ENCODE assay signal across 28 mouse cellular contexts in the genomic region with DNA sequence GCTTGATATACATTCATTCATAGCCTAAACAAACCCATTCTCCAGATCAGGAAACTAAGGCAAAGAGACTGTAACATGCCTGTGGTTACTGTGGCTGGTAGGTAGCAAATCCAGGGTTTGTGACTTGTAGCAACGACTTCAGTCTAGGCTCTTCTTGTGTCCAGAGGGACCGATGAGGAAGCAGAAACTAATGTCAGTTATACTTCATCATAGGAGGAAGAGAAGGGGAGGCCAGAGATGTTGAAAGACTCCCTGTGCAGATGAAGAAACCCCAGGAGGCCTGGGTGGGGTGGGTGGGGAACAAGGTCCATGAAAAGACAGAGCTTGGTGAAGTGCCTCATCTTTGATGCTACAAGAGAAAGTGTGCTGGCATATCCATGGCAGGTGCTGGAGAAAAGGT. TPM values are rescaled to one million over a fixed set of nuclear protein-coding genes. Genes with fewer than 3 reads are reported as not detected.
A peak's percentile ranks its signal among the peaks of the same experiment; 100 is the strongest.
DNase-seq lines count a peak whose midpoint lies in the region; ATAC-seq and TF ChIP-seq lines count a peak whose summit lies in the region.
"Had no signal": no experiment of that assay in that cellular context is flagged by ENCODE, and none has a peak within 500 bp of the region (broad histone marks: within the 10 kb centered on the region; RNA-seq: fewer than 3 reads in every experiment).

No protein-coding gene starts in this region.

- peaks cover 29% of the 10 kb centered on the region for H3K36me3 ChIP-seq in liver, postnatal 0 days (replicated peaks; ENCODE audit: insufficient read depth, low read length)
- H3K36me3 ChIP-seq in liver, embryonic 12.5 days: peaks cover 21% of the 10 kb centered on the region

- no peaks in the 10 kb centered on the region for H3K9me3 ChIP-seq in liver, postnatal 0 days (ENCODE audit: low read length)
- H3K9me3 ChIP-seq in liver, embryonic 12.5 days (replicated peaks): no peaks in the 10 kb centered on the region
- H3K9me3 ChIP-seq: forebrain, embryonic 10.5 days; forebrain, embryonic 13.5 days; G1E; heart, embryonic 12.5 days; heart, embryonic 15.5 days had no signal

- no peak for TF ChIP-seq EP300 in liver, postnatal 0 days (IDR thresholded peaks at IDR 0.05; ENCODE audit: low read depth)

- H3K27ac ChIP-seq in liver, postnatal 0 days (ENCODE audit: low read depth): peak overlapping the region; percentile 16; the same call in 1 of the 2 replicates
- H3K27ac ChIP-seq in liver, embryonic 12.5 days: no peak overlapping the region
- H3K27ac ChIP-seq: forebrain, embryonic 10.5 days; forebrain, embryonic 13.5 days; heart, embryonic 15.5 days; hindbrain, embryonic 14.5 days; hindbrain, postnatal 0 days had no signal

- H3K4me1 ChIP-seq in liver, postnatal 0 days (ENCODE audit: insufficient read depth): no peaks in the 10 kb centered on the region
- no peaks in the 10 kb centered on the region for H3K4me1 ChIP-seq in liver, embryonic 12.5 days
- H3K4me1 ChIP-seq: forebrain, embryonic 10.5 days; heart, embryonic 15.5 days had no signal

- WGBS in liver, postnatal 0 days (ENCODE audit: insufficient replicate concordance): 63% methylated on average over 2 of the region's 2 CpGs
- 54% methylated on average over 2 of the region's 2 CpGs for WGBS in liver, embryonic 12.5 days (ENCODE audit: insufficient replicate concordance)

- DNase-seq in liver, postnatal 0 days: no peak
- DNase-seq in right cerebral cortex, postnatal 14 days: no peak
- no peak for DNase-seq in lung, postnatal 36 days
- DNase-seq: adrenal gland, postnatal 10 days; adrenal gland, postnatal 36 days; B cell, adult 2 months; cerebellum, adult 11 months; cerebellum, adult 8-10 months; cerebellum, postnatal 10 days; cerebellum, postnatal 36 days; gastrocnemius, postnatal 10 days; heart, adult 18-20 months; heart, postnatal 10 days; heart, postnatal 36 days had no signal

- no peak; the same call in 1 of the 2 replicates for ATAC-seq in liver, postnatal 0 days
- ATAC-seq in liver, embryonic 12.5 days: no peak
- ATAC-seq in megakaryocyte, adult 5-6 weeks (ENCODE audit: poor library complexity, severe bottlenecking): peak; percentile 87
- 0 out of 2 replicates have a peak, but pooled peaks have one; percentile 19 for ATAC-seq in neutrophil, adult 5-6 weeks (ENCODE audit: extremely low read depth, insufficient number of reproducible peaks, low FRiP score, poor library complexity, severe bottlenecking)
- ATAC-seq: forebrain, embryonic 13.5 days; forebrain, embryonic 16.5 days; hindbrain, postnatal 0 days; inflammation-experienced regulatory T-cells, adult 6 months; Patski had no signal

- no peak overlapping the region for H3K9ac ChIP-seq in liver, postnatal 0 days (replicated peaks)
- H3K9ac ChIP-seq in liver, embryonic 12.5 days: no peak overlapping the region
- H3K9ac ChIP-seq: forebrain, embryonic 13.5 days; heart, embryonic 12.5 days; heart, embryonic 15.5 days; hindbrain, embryonic 14.5 days had no signal

- no peak for TF ChIP-seq CTCF in liver, postnatal 0 days (IDR thresholded peaks at IDR 0.05; ENCODE audit: low read depth)

- no peak overlapping the region for H3K4me3 ChIP-seq in liver, postnatal 0 days (ENCODE audit: low read depth, low read length)
- H3K4me3 ChIP-seq in liver, embryonic 12.5 days: no peak overlapping the region
- H3K4me3 ChIP-seq: forebrain, embryonic 10.5 days; forebrain, embryonic 13.5 days; heart, embryonic 12.5 days; heart, embryonic 15.5 days had no signal

- H3K27me3 ChIP-seq in liver, postnatal 0 days (ENCODE audit: insufficient read depth, low read length): no peaks in the 10 kb centered on the region
- H3K27me3 ChIP-seq in liver, embryonic 12.5 days (replicated peaks): no peaks in the 10 kb centered on the region
- H3K27me3 ChIP-seq: CH12.LX; forebrain, embryonic 13.5 days; heart, embryonic 12.5 days; heart, embryonic 15.5 days; Patski had no signal

- H3K4me2 ChIP-seq in liver, postnatal 0 days (ENCODE audit: low read depth, low read length): no peak overlapping the region
- no peak overlapping the region for H3K4me2 ChIP-seq in liver, embryonic 12.5 days
- H3K4me2 ChIP-seq: forebrain, embryonic 13.5 days; heart, embryonic 12.5 days; heart, embryonic 15.5 days; hindbrain, embryonic 14.5 days had no signal

RNA-seq across cellular contexts. Expression of gene Tom1, which starts 22.2 kb away (rescaled TPM):
- 16.6 and 17.9 TPM in 2 replicates for polyA plus RNA-seq in liver, postnatal 0 days (2015; fragmentation: Nextera tagmentation; extraction: Ambion mirVana)
- 14.6 and 16.1 TPM in 2 replicates for polyA plus RNA-seq in liver, embryonic 12.5 days (2016; fragmentation: Nextera tagmentation; extraction: Ambion mirVana)
- total RNA-seq in megakaryocyte, adult 5-6 weeks (2015): 53.1 and 60.1 TPM in 2 replicates
- 46.6 and 60.7 TPM in 2 replicates for total RNA-seq in megakaryocyte, adult 5-6 weeks (2017)
- total RNA-seq in neutrophil, adult 5-6 weeks (2017): 10.3 and 11.6 TPM in 2 replicates

RNA-seq across cellular contexts. Expression of gene Hmox1, which starts 37.7 kb away (rescaled TPM):
- polyA plus RNA-seq in liver, postnatal 0 days (2015; fragmentation: Nextera tagmentation; extraction: Ambion mirVana): 155 and 160 TPM in 2 replicates
- polyA plus RNA-seq in liver, embryonic 12.5 days (2016; fragmentation: Nextera tagmentation; extraction: Ambion mirVana): 86.0 and 93.2 TPM in 2 replicates
- total RNA-seq in megakaryocyte, adult 5-6 weeks (2015): 25.4 and 27.1 TPM in 2 replicates
- 42.3 and 49.8 TPM in 2 replicates for total RNA-seq in megakaryocyte, adult 5-6 weeks (2017)
- 33.3 and 40.8 TPM in 2 replicates for total RNA-seq in neutrophil, adult 5-6 weeks (2017)

RNA-seq across cellular contexts. Expression of gene Mcm5, which starts 53.7 kb away (rescaled TPM):
- 43.5 and 55.4 TPM in 2 replicates for polyA plus RNA-seq in liver, postnatal 0 days (2015; fragmentation: Nextera tagmentation; extraction: Ambion mirVana)
- polyA plus RNA-seq in liver, embryonic 12.5 days (2016; fragmentation: Nextera tagmentation; extraction: Ambion mirVana): 242 and 258 TPM in 2 replicates
- 45.9 and 46.5 TPM in 2 replicates for total RNA-seq in megakaryocyte, adult 5-6 weeks (2015)
- 210 and 212 TPM in 2 replicates for total RNA-seq in megakaryocyte, adult 5-6 weeks (2017)
- total RNA-seq in neutrophil, adult 5-6 weeks (2017): 22.2 and 26.5 TPM in 2 replicates

Comparison
In these comparisons a context has a peak if more than half of its experiments do, and no peak if none do; other contexts are left out.
1. ATAC-seq: peak in megakaryocyte, adult 5-6 weeks (single experiment) and neutrophil, adult 5-6 weeks (single experiment); none in liver, postnatal 0 days (single experiment) and liver, embryonic 12.5 days (single experiment).